Mouse (Mus musculus): ENCODE results near the gene Nfib. TPM values are rescaled to one million over a fixed set of nuclear protein-coding genes. Genes with fewer than 3 reads are reported as not detected.
A peak's percentile ranks its signal among the peaks of the same experiment; 100 is the strongest.

Nfib gene
- polyA plus RNA-seq, 1 experiment from 2014 or later, result 52.1 TPM

GRCm38 (mm10) chr4:82617257-82617656, 88.3 kb downstream of the Nfib start:
- no peak overlapping the region for H3K4me3 ChIP-seq (ENCODE audit: low read depth, low read length)
- no peak for TF ChIP-seq EP300 (IDR thresholded peaks at IDR 0.05)
- no peak for TF ChIP-seq CTCF (IDR thresholded peaks at IDR 0.05)
- no peak overlapping the region for H3K9ac ChIP-seq (replicated peaks; ENCODE audit: low read depth)
- no peak overlapping the region for H3K27ac ChIP-seq (ENCODE audit: low read length)
- no peaks in the 10 kb centered on the region for H3K27me3 ChIP-seq (replicated peaks; ENCODE audit: insufficient read depth, low read length)
- no peak for DNase-seq (ENCODE audit: low spot score)
- WGBS, result 93% methylated on average over 10 of the region's 10 CpGs
- no peak for ATAC-seq
- H3K9me3 ChIP-seq (ENCODE audit: low read length), result no peaks in the 10 kb centered on the region
- peaks cover 6% of the 10 kb centered on the region for H3K4me1 ChIP-seq (ENCODE audit: insufficient read depth, low read depth, low read length)
- H3K36me3 ChIP-seq (ENCODE audit: insufficient read depth, low read length), result no peaks in the 10 kb centered on the region
- H3K4me2 ChIP-seq (replicated peaks; ENCODE audit: low read depth, low read length), result no peak overlapping the region

DNA sequence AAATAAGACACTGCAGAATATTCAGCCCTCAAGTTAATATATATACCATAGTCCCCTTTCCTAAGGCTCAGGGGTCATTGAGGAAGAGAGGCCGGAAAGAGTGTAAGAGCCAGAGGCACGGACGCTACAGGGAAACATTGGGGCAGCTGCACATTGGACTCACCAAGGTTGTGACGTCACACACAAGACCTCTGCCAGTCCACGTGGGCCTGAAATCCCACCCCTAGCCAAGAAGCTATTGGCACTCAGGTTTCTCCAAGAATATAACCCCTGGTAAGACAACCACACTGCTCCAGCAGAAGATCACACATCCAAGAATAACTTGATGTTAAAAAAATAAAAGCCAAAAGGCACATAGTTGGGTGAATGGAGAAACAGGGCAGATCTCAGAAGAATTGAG, 89.8 kb downstream of the Nfib start:
- no peak for DNase-seq (ENCODE audit: low spot score)
- ATAC-seq, result no peak
- no peak overlapping the region for H3K9ac ChIP-seq (replicated peaks; ENCODE audit: low read depth)
- no peak overlapping the region for H3K27ac ChIP-seq (ENCODE audit: low read length)
- no peaks in the 10 kb centered on the region for H3K9me3 ChIP-seq (ENCODE audit: low read length)
- TF ChIP-seq EP300 (IDR thresholded peaks at IDR 0.05), result no peak
- TF ChIP-seq CTCF (IDR thresholded peaks at IDR 0.05), result no peak
- H3K36me3 ChIP-seq (ENCODE audit: insufficient read depth, low read length), result no peaks in the 10 kb centered on the region
- H3K4me2 ChIP-seq (replicated peaks; ENCODE audit: low read depth, low read length), result no peak overlapping the region
- 84% methylated on average over 5 of the region's 5 CpGs for WGBS
- H3K4me3 ChIP-seq (ENCODE audit: low read depth, low read length), result no peak overlapping the region
- H3K4me1 ChIP-seq (ENCODE audit: insufficient read depth, low read depth, low read length), result no peaks in the 10 kb centered on the region
- no peaks in the 10 kb centered on the region for H3K27me3 ChIP-seq (replicated peaks; ENCODE audit: insufficient read depth, low read length)

GRCm38 (mm10) chr4:82614466-82614805, 91.1 kb downstream of the Nfib start:
- no peaks in the 10 kb centered on the region for H3K27me3 ChIP-seq (replicated peaks; ENCODE audit: insufficient read depth, low read length)
- H3K4me1 ChIP-seq (ENCODE audit: insufficient read depth, low read depth, low read length), result no peaks in the 10 kb centered on the region
- H3K9me3 ChIP-seq (ENCODE audit: low read length), result no peaks in the 10 kb centered on the region
- no peak overlapping the region for H3K27ac ChIP-seq (ENCODE audit: low read length)
- no peak overlapping the region for H3K9ac ChIP-seq (replicated peaks; ENCODE audit: low read depth)
- TF ChIP-seq EP300 (IDR thresholded peaks at IDR 0.05), result no peak
- no peak for TF ChIP-seq CTCF (IDR thresholded peaks at IDR 0.05)
- no peak for DNase-seq (ENCODE audit: low spot score)
- no peak overlapping the region for H3K4me2 ChIP-seq (replicated peaks; ENCODE audit: low read depth, low read length)
- H3K4me3 ChIP-seq (ENCODE audit: low read depth, low read length), result no peak overlapping the region
- no peak for ATAC-seq
- H3K36me3 ChIP-seq (ENCODE audit: insufficient read depth, low read length), result no peaks in the 10 kb centered on the region
- 50% methylated on average over 7 of the region's 7 CpGs for WGBS

- peak; percentile 69 for TF ChIP-seq CTCF (IDR thresholded peaks at IDR 0.05)
- TF ChIP-seq EP300 (IDR thresholded peaks at IDR 0.05), result no peak
- no peaks in the 10 kb centered on the region for H3K9me3 ChIP-seq (ENCODE audit: low read length)
- peak overlapping the region; percentile 35 for H3K4me2 ChIP-seq (replicated peaks; ENCODE audit: low read depth, low read length)
- H3K4me3 ChIP-seq (ENCODE audit: low read depth, low read length), result no peak overlapping the region
- peak; percentile 87 for DNase-seq (ENCODE audit: low spot score)
- no peaks in the 10 kb centered on the region for H3K27me3 ChIP-seq (replicated peaks; ENCODE audit: insufficient read depth, low read length)
- no peak overlapping the region for H3K9ac ChIP-seq (replicated peaks; ENCODE audit: low read depth)
- H3K4me1 ChIP-seq (ENCODE audit: insufficient read depth, low read depth, low read length), result no peaks in the 10 kb centered on the region
- H3K36me3 ChIP-seq (ENCODE audit: insufficient read depth, low read length), result no peaks in the 10 kb centered on the region
- WGBS, result 46% methylated on average over 7 of the region's 7 CpGs
- H3K27ac ChIP-seq (ENCODE audit: low read length), result no peak overlapping the region
- peak; percentile 49 for ATAC-seq
These were observed 91.7 kb downstream of the Nfib start for GRCm38 (mm10) chr4:82613606-82614465.

GRCm38 (mm10) chr4:82609676-82610075, 95.9 kb downstream of the Nfib start:
- no peak for ATAC-seq
- H3K4me2 ChIP-seq (replicated peaks; ENCODE audit: low read depth, low read length), result no peak overlapping the region
- TF ChIP-seq EP300 (IDR thresholded peaks at IDR 0.05) (no peak), CTCF (IDR thresholded peaks at IDR 0.05) (no peak)

DNA sequence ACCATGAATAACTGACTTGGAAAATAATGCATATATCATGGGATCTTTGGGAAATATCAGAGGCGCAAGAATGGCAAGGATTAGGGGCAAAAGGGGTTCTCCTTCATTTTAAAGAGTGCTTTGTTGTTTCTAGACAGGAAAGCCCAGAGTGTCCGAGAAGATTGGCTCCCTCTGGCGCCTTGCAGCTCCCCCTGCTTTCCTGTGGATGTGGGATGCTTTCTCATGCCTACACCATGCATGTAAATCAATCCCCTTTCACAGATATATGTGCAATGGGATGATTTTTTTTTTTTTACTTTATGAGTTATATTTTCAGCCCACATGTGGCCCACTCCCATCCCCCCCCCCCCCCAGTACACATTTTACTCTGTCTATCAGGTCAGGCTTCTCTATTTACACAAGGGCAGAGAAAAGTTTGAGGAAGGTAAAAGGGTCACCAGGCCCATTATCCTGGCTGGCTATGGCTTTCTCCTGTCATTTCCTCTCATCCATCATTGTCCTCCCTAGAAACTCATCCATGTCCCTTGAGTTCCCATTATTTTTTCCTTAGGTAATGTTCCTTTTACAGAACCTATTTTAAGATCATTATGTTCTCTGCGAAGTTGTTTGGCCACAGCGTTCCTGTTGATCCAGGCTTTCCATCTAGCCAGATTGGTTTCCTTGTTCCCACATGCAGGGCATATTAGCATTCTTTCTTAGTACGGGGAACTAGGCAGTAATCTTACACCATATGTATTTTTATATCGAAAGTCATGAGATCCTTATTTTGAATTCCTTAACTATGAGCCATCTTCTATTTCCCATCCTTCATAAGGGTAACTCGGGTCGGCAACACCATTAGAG, 96.6 kb downstream of the Nfib start:
- DNase-seq (ENCODE audit: low spot score) (no peak), ATAC-seq (0 out of 2 replicates have a peak, but pooled peaks have one; percentile 19)
- Histone ChIP-seq H3K4me2 (replicated peaks; ENCODE audit: low read depth, low read length) (no peak overlapping the region), H3K36me3 (ENCODE audit: insufficient read depth, low read length) (no peaks in the 10 kb centered on the region), H3K27me3 (replicated peaks; ENCODE audit: insufficient read depth, low read length) (no peaks in the 10 kb centered on the region), H3K9ac (replicated peaks; ENCODE audit: low read depth) (no peak overlapping the region), H3K4me1 (ENCODE audit: insufficient read depth, low read depth, low read length) (no peaks in the 10 kb centered on the region), H3K9me3 (ENCODE audit: low read length) (no peaks in the 10 kb centered on the region), H3K27ac (ENCODE audit: low read length) (no peak overlapping the region), H3K4me3 (ENCODE audit: low read depth, low read length) (no peak overlapping the region)
- 58% methylated on average over 9 of the region's 9 CpGs for WGBS
- no peak for TF ChIP-seq CTCF (IDR thresholded peaks at IDR 0.05)
- TF ChIP-seq EP300 (IDR thresholded peaks at IDR 0.05), result peak; percentile 33; the same call in 1 of the 2 replicates

More at GRCm38 (mm10) chr4:82609676-82610075, 95.9 kb downstream of the Nfib start:
- Histone ChIP-seq H3K4me1 (ENCODE audit: insufficient read depth, low read depth, low read length) (no peaks in the 10 kb centered on the region), H3K36me3 (ENCODE audit: insufficient read depth, low read length) (no peaks in the 10 kb centered on the region), H3K9me3 (ENCODE audit: low read length) (no peaks in the 10 kb centered on the region), H3K9ac (replicated peaks; ENCODE audit: low read depth) (no peak overlapping the region), H3K27me3 (replicated peaks; ENCODE audit: insufficient read depth, low read length) (no peaks in the 10 kb centered on the region), H3K27ac (ENCODE audit: low read length) (no peak overlapping the region), H3K4me3 (ENCODE audit: low read depth, low read length) (no peak overlapping the region)
- 33% methylated on average over 4 of the region's 4 CpGs for WGBS
- no peak for DNase-seq (ENCODE audit: low spot score)

Measured in lung, postnatal 0 days (tissue).